Mouse (Mus musculus) lung, postnatal 0 days (tissue): Measurements from ENCODE around the gene Trp73.

Experiments
- CTCF ChIP-seq: IDR thresholded peaks from 2 replicates; pipeline ENCODE4 v1.5.1; 2016; ENCODE audit warnings: antibody characterized with exemption, mild to moderate bottlenecking
- EP300 ChIP-seq: IDR thresholded peaks from 2 replicates; pipeline ENCODE4 v1.6.1; 2016; ENCODE audit warnings: antibody characterized with exemption, mild to moderate bottlenecking, control low read depth

DNA sequence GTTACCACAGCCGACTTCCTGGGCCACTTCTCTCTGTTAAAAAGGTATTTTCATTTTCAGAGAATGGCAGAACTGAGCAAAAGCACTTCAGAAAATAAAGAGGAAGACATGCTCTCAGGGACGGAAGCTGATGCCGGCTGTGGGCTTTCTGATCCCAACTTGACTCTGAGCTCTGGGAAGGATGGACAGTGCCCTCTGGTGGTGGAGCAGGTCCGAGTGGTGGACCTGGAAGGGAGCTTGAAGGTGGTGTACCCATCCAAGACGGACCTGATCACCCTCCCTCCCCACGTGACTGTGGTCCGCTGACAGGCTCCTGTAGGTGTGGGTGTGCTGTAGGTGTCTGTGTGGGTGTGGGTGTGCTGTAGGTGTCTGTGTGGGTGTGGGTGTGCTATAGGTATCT, 120.4 kb downstream of the Trp73 start:
- TF ChIP-seq CTCF (peak; percentile 76), EP300 (no peak)
